Mouse (Mus musculus) intestine, embryonic 16.5 days (tissue): ENCODE results near the gene Pmm1. TPM values are rescaled to one million over a fixed set of nuclear protein-coding genes. Genes with fewer than 3 reads are reported as not detected.
"Not testable (repeated sequence)": the region's sequence is repeated elsewhere in the genome, so short reads cannot be mapped to it uniquely, and the experiment has no call there.

ENCODE experiments used
- ATAC-seq: fragments of 200-750 bp; cut with Nextera tagmentation; 2 replicates; pipeline ENCODE4 v1.8.0; 2017; ENCODE audit warnings: moderate TSS enrichment, moderate library complexity
- H3K27ac ChIP-seq: fragments of 300-500 bp; sonication (generic); 2 replicates; pipeline ENCODE4 v1.5.1; 2014; ENCODE audit warnings: mild to moderate bottlenecking, low read length
- H3K27me3 ChIP-seq: fragments of 300-500 bp; sonication (generic); replicated peaks from 2 replicates; pipeline ENCODE4 v1.6.1; 2014; ENCODE audit warnings: low read length, control low read depth, mixed read lengths; ENCODE audit not compliant: control insufficient read depth, insufficient read depth
- H3K36me3 ChIP-seq: fragments of 300-500 bp; sonication (generic); 2 replicates; pipeline ENCODE4 v1.6.1; 2014; ENCODE audit warnings: low read length, control low read depth; ENCODE audit not compliant: control insufficient read depth, insufficient read depth
- H3K4me1 ChIP-seq: fragments of 300-500 bp; sonication (generic); 2 replicates; pipeline ENCODE4 v1.6.1; 2014; ENCODE audit warnings: low read length, control low read depth, mixed read lengths; ENCODE audit not compliant: control insufficient read depth, insufficient read depth
- H3K4me2 ChIP-seq: fragments of 300-500 bp; sonication (generic); 2 replicates; pipeline ENCODE4 v1.6.1; 2014; ENCODE audit warnings: low read depth, low read length, control low read depth
- H3K4me3 ChIP-seq: fragments of 300-500 bp; sonication (generic); 2 replicates; pipeline ENCODE4 v1.5.1; 2014; ENCODE audit warnings: mild to moderate bottlenecking, low read length
- H3K9ac ChIP-seq: fragments of 300-500 bp; sonication (generic); 2 replicates; pipeline ENCODE4 v1.6.1; 2014; ENCODE audit warnings: low read depth, low read length
- H3K9me3 ChIP-seq: fragments of 300-500 bp; sonication (generic); 2 replicates; pipeline ENCODE4 v1.6.1; 2016; ENCODE audit warnings: low read length, control low read depth; ENCODE audit not compliant: control insufficient read depth
- WGBS: fragments of 180-500 bp; shearing (Covaris S2); extraction: QIAGEN DNeasy Blood & Tissue Kit; methylation state at CpG from one replicate; pipeline ENCODE4 v1.1.7; 2014; 5-methylcytosine and 5-hydroxymethylcytosine counted together
- polyA plus RNA-seq: library from polyadenylated mRNA; unstranded; fragments of >200 nt; fragmentation: Nextera tagmentation; extraction: Ambion mirVana; gene quantifications from 2 replicates; pipeline ENCODE4 v1.2.1, GENCODE M21; 2015

Pmm1 gene
- polyA plus RNA-seq, 1 experiment from 2014 or later, result 21.5 TPM

GRCm38 (mm10) chr15:81980321-81980720 lies 19.6 kb upstream of the Pmm1 start, which contains the start of gene 1700029P11Rik:
TSS of gene 1700029P11Rik (plus strand) at chr15:81980540.
- H3K9ac ChIP-seq, result no peak within 1 kb of the TSS
- no peaks in the 10 kb centered on the region for H3K4me1 ChIP-seq
- no peak within 1 kb of the TSS for H3K27ac ChIP-seq
- H3K9me3 ChIP-seq, result no peaks in the 10 kb centered on the region
- no peaks in the 10 kb centered on the region for H3K27me3 ChIP-seq
- no peak within 1 kb of the TSS for H3K4me3 ChIP-seq
- no peaks in the 10 kb centered on the region for H3K36me3 ChIP-seq
- H3K4me2 ChIP-seq, result no peak within 1 kb of the TSS
- no peak for ATAC-seq
- 92% methylated on average over 23 of the region's 23 CpGs for WGBS

GRCm38 (mm10) chr15:81975156-81975555 lies 14.4 kb upstream of the Pmm1 start:
- ATAC-seq, H3K4me3 ChIP-seq, H3K9ac ChIP-seq, H3K4me2 ChIP-seq, H3K36me3 ChIP-seq, H3K27ac ChIP-seq, H3K4me1 ChIP-seq, H3K9me3 ChIP-seq, H3K27me3 ChIP-seq: not testable (repeated sequence)
- WGBS, result 92% methylated on average over 8 of the region's 8 CpGs

- H3K36me3 ChIP-seq, H3K9me3 ChIP-seq, ATAC-seq, H3K27me3 ChIP-seq, H3K4me2 ChIP-seq, H3K9ac ChIP-seq, H3K4me1 ChIP-seq, H3K27ac ChIP-seq, H3K4me3 ChIP-seq: not testable (repeated sequence)
- 94% methylated on average over 4 of the region's 4 CpGs for WGBS
Measured at GRCm38 (mm10) chr15:81970498-81970897, 9.8 kb upstream of the Pmm1 start.

GRCm38 (mm10) chr15:81969635-81970034 lies 8.9 kb upstream of the Pmm1 start:
- not testable (repeated sequence) for H3K9me3 ChIP-seq, H3K9ac ChIP-seq, ATAC-seq, H3K27ac ChIP-seq, H3K27me3 ChIP-seq, H3K36me3 ChIP-seq, H3K4me3 ChIP-seq, H3K4me1 ChIP-seq, H3K4me2 ChIP-seq
- 82% methylated on average over 6 of the region's 6 CpGs for WGBS

GRCm38 (mm10) chr15:81969173-81969572 lies 8.4 kb upstream of the Pmm1 start:
- Histone ChIP-seq H3K4me1 (no peaks in the 10 kb centered on the region), H3K9ac (no peak overlapping the region), H3K9me3 (no peaks in the 10 kb centered on the region), H3K36me3 (no peaks in the 10 kb centered on the region), H3K27me3 (no peaks in the 10 kb centered on the region), H3K4me2 (no peak overlapping the region), H3K4me3 (no peak overlapping the region), H3K27ac (no peak overlapping the region)
- ATAC-seq, result no peak
- 59% methylated on average over 7 of the region's 7 CpGs for WGBS

- H3K4me3 ChIP-seq, result no peak overlapping the region
- H3K27me3 ChIP-seq, result no peaks in the 10 kb centered on the region
- no peaks in the 10 kb centered on the region for H3K36me3 ChIP-seq
- no peaks in the 10 kb centered on the region for H3K4me1 ChIP-seq
- no peak for ATAC-seq
- H3K9me3 ChIP-seq, result no peaks in the 10 kb centered on the region
- no peak overlapping the region for H3K9ac ChIP-seq
- H3K27ac ChIP-seq, result no peak overlapping the region
- no peak overlapping the region for H3K4me2 ChIP-seq
- 54% methylated on average over 2 of the region's 2 CpGs for WGBS
Measured at GRCm38 (mm10) chr15:81968447-81968846, 7.7 kb upstream of the Pmm1 start.

- Histone ChIP-seq H3K27me3 (no peaks in the 10 kb centered on the region), H3K9ac (no peak overlapping the region), H3K9me3 (no peaks in the 10 kb centered on the region), H3K36me3 (no peaks in the 10 kb centered on the region), H3K4me3 (no peak overlapping the region), H3K27ac (no peak overlapping the region), H3K4me2 (no peak overlapping the region), H3K4me1 (no peaks in the 10 kb centered on the region)
- 86% methylated on average over 5 of the region's 5 CpGs for WGBS
- no peak for ATAC-seq
Measured at GRCm38 (mm10) chr15:81967821-81968220, 7.1 kb upstream of the Pmm1 start.

GRCm38 (mm10) chr15:81966062-81966829 lies 5.5 kb upstream of the Pmm1 start:
- no peak overlapping the region for H3K4me3 ChIP-seq
- no peaks in the 10 kb centered on the region for H3K36me3 ChIP-seq
- no peaks in the 10 kb centered on the region for H3K9me3 ChIP-seq
- 78% methylated on average over 13 of the region's 14 CpGs for WGBS
- no peak overlapping the region for H3K9ac ChIP-seq
- H3K27me3 ChIP-seq, result no peaks in the 10 kb centered on the region
- no peaks in the 10 kb centered on the region for H3K4me1 ChIP-seq
- no peak overlapping the region for H3K4me2 ChIP-seq
- ATAC-seq, result no peak
- H3K27ac ChIP-seq, result no peak overlapping the region

- Histone ChIP-seq H3K9me3 (no peaks in the 10 kb centered on the region), H3K4me1 (no peaks in the 10 kb centered on the region)
- 63% methylated on average over 4 of the region's 4 CpGs for WGBS
Measured at GRCm38 (mm10) chr15:81964980-81965545, 4.3 kb upstream of the Pmm1 start.

More at GRCm38 (mm10) chr15:81964980-81965545, 4.3 kb upstream of the Pmm1 start:
- Histone ChIP-seq H3K4me3 (no peak overlapping the region), H3K36me3 (no peaks in the 10 kb centered on the region), H3K9ac (no peak overlapping the region), H3K4me2 (no peak overlapping the region), H3K27me3 (no peaks in the 10 kb centered on the region), H3K27ac (no peak overlapping the region)
- no peak for ATAC-seq
